Mouse (Mus musculus) ES-Bruce4 (cell line): ENCODE measurements around the gene Hmgcl. TPM values are rescaled to one million over a fixed set of nuclear protein-coding genes. Genes with fewer than 3 reads are reported as not detected.

Experiments
- H3K27ac ChIP-seq: 2 replicates; pipeline ENCODE4 v1.5.1; 2012; ENCODE audit warnings: low read length, inconsistent platforms; ENCODE audit not compliant: insufficient read depth
- H3K27me3 ChIP-seq: 2 replicates; pipeline ENCODE4 v1.6.1; 2012; ENCODE audit warnings: mild to moderate bottlenecking, low read length, inconsistent platforms; ENCODE audit not compliant: control insufficient read depth, poor library complexity, insufficient read depth, severe bottlenecking
- H3K36me3 ChIP-seq: 2 replicates; pipeline ENCODE4 v1.6.1; 2012; ENCODE audit warnings: inconsistent platforms, mild to moderate bottlenecking, low read length, moderate library complexity; ENCODE audit not compliant: control insufficient read depth, poor library complexity, insufficient read depth, severe bottlenecking
- H3K4me1 ChIP-seq: one replicate; pipeline ENCODE4 v1.8.1; 2011; ENCODE audit warnings: low read length; ENCODE audit not compliant: control insufficient read depth, insufficient read depth
- H3K4me3 ChIP-seq: 2 replicates; pipeline ENCODE4 v1.5.1; 2011; ENCODE audit warnings: low read depth, mild to moderate bottlenecking, low read length
- H3K9ac ChIP-seq: 2 replicates; pipeline ENCODE4 v1.6.1; 2012; ENCODE audit warnings: low read depth, mild to moderate bottlenecking, inconsistent platforms; ENCODE audit not compliant: poor library complexity, severe bottlenecking
- H3K9me3 ChIP-seq: replicated peaks from 2 replicates; pipeline ENCODE4 v1.6.1; 2012; ENCODE audit warnings: mild to moderate bottlenecking, low read length, inconsistent platforms; ENCODE audit not compliant: control insufficient read depth, poor library complexity, insufficient read depth, severe bottlenecking
- CTCF ChIP-seq: IDR thresholded peaks from one replicate; pipeline ENCODE4 v1.8.1; 2011; ENCODE audit warnings: low read depth, low read length
- EP300 ChIP-seq: IDR thresholded peaks from 2 replicates; pipeline ENCODE4 v1.6.1; 2011; ENCODE audit warnings: low read depth, low read length; ENCODE audit not compliant: insufficient read depth
- POLR2A ChIP-seq: IDR thresholded peaks from one replicate; pipeline ENCODE4 v1.8.1; 2011; ENCODE audit warnings: low read length; ENCODE audit not compliant: insufficient read depth
- polyA plus RNA-seq: library from polyadenylated mRNA; stranded (reverse); fragments of >200 nt; gene quantifications from 2 replicates; pipeline ENCODE4 v1.2.4, GENCODE M21; 2011; ENCODE audit warnings: low read depth; ENCODE audit not compliant: missing spikeins, insufficient read depth, insufficient read length

The Hmgcl gene
- polyA plus RNA-seq = 18.3 and 22.6 TPM in 2 replicates

GRCm38 (mm10) chr4:135946278-135946658, at the start of gene Hmgcl:
Gene Hmgcl (plus strand): TSS chr4:135946448.
- Histone ChIP-seq H3K27ac (peak within 1 kb of the TSS; percentile 6; the same call in 1 of the 2 replicates), H3K4me3 (peak within 1 kb of the TSS; percentile 59), H3K36me3 (no peaks in the 10 kb centered on the region), H3K9me3 (no peaks in the 10 kb centered on the region), H3K4me1 (peaks cover 1% of the 10 kb centered on the region), H3K9ac (peak within 1 kb of the TSS; percentile 67), H3K27me3 (no peaks in the 10 kb centered on the region)
- peak; percentile 82 for TF ChIP-seq POLR2A
- TF ChIP-seq CTCF = no peak
- 0 out of 2 replicates have a peak, but pooled peaks have one; percentile 17 for TF ChIP-seq EP300

- Histone ChIP-seq H3K4me1 (peaks cover 5% of the 10 kb centered on the region), H3K9ac (no peak overlapping the region)
Observed at GRCm38 (mm10) chr4:135898380-135899049, 47.7 kb upstream of the Hmgcl start.

GRCm38 (mm10) chr4:135899050-135899448, 47.2 kb upstream of the Hmgcl start:
- Histone ChIP-seq H3K9me3 (no peaks in the 10 kb centered on the region), H3K9ac (no peak overlapping the region), H3K27me3 (no peaks in the 10 kb centered on the region), H3K4me3 (no peak overlapping the region), H3K27ac (no peak overlapping the region), H3K36me3 (no peaks in the 10 kb centered on the region), H3K4me1 (peaks cover 5% of the 10 kb centered on the region)
- no peak for TF ChIP-seq POLR2A

More at GRCm38 (mm10) chr4:135898380-135899049, 47.7 kb upstream of the Hmgcl start:
- H3K36me3 ChIP-seq = no peaks in the 10 kb centered on the region
- H3K4me3 ChIP-seq = no peak overlapping the region
- TF ChIP-seq CTCF = no peak
- TF ChIP-seq EP300 = peak; percentile 14; the same call in 1 of the 2 replicates
- TF ChIP-seq POLR2A = no peak
- H3K27me3 ChIP-seq = no peaks in the 10 kb centered on the region
- H3K9me3 ChIP-seq = no peaks in the 10 kb centered on the region
- H3K27ac ChIP-seq = no peak overlapping the region

GRCm38 (mm10) chr4:135900008-135900407, 46.2 kb upstream of the Hmgcl start:
- Histone ChIP-seq H3K27ac (no peak overlapping the region), H3K4me1 (peaks cover 5% of the 10 kb centered on the region), H3K36me3 (no peaks in the 10 kb centered on the region), H3K9me3 (no peaks in the 10 kb centered on the region), H3K9ac (no peak overlapping the region), H3K4me3 (no peak overlapping the region), H3K27me3 (no peaks in the 10 kb centered on the region)
- no peak for TF ChIP-seq POLR2A

- H3K27me3 ChIP-seq = no peaks in the 10 kb centered on the region
- H3K4me1 ChIP-seq = peaks cover 5% of the 10 kb centered on the region
- H3K36me3 ChIP-seq = no peaks in the 10 kb centered on the region
- TF ChIP-seq POLR2A = no peak
- no peak for TF ChIP-seq CTCF
- no peak for TF ChIP-seq EP300
- no peak overlapping the region for H3K9ac ChIP-seq
- H3K9me3 ChIP-seq = no peaks in the 10 kb centered on the region
- H3K4me3 ChIP-seq = no peak overlapping the region
- H3K27ac ChIP-seq = no peak overlapping the region
Observed at GRCm38 (mm10) chr4:135902606-135903242, 43.5 kb upstream of the Hmgcl start.

GRCm38 (mm10) chr4:135904810-135905209, 41.4 kb upstream of the Hmgcl start:
- no peak overlapping the region for H3K27ac ChIP-seq
- no peak overlapping the region for H3K4me3 ChIP-seq
- H3K4me1 ChIP-seq = peaks cover under 1% of the 10 kb centered on the region
- H3K9ac ChIP-seq = no peak overlapping the region
- TF ChIP-seq POLR2A (no peak), EP300 (no peak), CTCF (no peak)
- no peaks in the 10 kb centered on the region for H3K9me3 ChIP-seq
- H3K36me3 ChIP-seq = no peaks in the 10 kb centered on the region
- H3K27me3 ChIP-seq = no peaks in the 10 kb centered on the region
